Mouse (Mus musculus): ENCODE measurements around the gene CK137956.

Gene CK137956

GRCm38 (mm10) chr4:127913551-127913950 lies 57.2 kb downstream of the CK137956 start:
- DNase-seq (ENCODE audit: low spot score) = no peak

GRCm38 (mm10) chr4:127907151-127907550 lies 63.6 kb downstream of the CK137956 start:
- DNase-seq (ENCODE audit: low spot score) = no peak

GRCm38 (mm10) chr4:127903954-127904353 lies 66.8 kb downstream of the CK137956 start:
- DNase-seq (ENCODE audit: low spot score) = no peak

- no peak for DNase-seq (ENCODE audit: low spot score)
These were observed 69.8 kb downstream of the CK137956 start for GRCm38 (mm10) chr4:127900893-127901456.

DNA sequence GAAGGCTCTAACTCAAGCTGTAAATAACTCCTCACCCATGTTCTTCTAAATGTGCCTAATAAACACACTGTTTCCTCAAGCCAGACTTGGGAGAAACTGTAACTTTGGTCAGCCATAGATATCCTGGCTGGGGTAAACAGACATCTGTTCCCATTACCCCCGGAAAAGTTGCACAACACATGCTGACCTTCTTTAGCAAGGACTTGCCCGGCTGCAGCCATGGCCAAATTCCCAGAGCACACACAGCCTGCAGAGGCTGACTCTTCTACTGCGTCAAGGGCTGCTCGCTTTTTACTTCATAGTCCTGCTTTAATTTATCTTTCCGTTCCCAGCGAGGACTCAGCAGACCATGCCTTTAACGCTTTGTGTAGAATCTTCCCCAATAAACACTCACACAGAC lies 81.7 kb downstream of the CK137956 start:
- DNase-seq (ENCODE audit: low spot score) = no peak

DNA sequence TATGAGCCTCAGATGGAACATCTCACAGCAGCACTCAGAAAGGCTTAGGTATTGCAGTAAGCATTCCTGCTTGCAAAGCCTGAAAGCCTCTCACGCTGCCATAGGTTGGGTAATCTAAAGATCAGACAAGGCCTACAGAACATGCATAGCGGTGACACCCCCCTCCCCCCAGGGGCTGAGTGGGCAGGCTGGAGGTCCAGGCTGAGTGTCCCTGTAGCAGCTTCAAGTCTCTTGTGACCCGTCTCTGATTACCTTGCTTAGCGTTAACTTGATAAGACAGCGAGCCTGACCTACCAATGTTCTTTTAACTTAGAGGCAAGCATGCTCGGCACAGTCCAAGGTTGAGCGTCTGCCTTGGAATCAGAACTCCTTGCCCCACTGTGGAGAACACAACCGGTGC lies 91.8 kb downstream of the CK137956 start:
- DNase-seq (ENCODE audit: low spot score) = no peak
